Mouse (Mus musculus): ENCODE measurements around the gene Tbc1d7.

The Tbc1d7 gene

DNA sequence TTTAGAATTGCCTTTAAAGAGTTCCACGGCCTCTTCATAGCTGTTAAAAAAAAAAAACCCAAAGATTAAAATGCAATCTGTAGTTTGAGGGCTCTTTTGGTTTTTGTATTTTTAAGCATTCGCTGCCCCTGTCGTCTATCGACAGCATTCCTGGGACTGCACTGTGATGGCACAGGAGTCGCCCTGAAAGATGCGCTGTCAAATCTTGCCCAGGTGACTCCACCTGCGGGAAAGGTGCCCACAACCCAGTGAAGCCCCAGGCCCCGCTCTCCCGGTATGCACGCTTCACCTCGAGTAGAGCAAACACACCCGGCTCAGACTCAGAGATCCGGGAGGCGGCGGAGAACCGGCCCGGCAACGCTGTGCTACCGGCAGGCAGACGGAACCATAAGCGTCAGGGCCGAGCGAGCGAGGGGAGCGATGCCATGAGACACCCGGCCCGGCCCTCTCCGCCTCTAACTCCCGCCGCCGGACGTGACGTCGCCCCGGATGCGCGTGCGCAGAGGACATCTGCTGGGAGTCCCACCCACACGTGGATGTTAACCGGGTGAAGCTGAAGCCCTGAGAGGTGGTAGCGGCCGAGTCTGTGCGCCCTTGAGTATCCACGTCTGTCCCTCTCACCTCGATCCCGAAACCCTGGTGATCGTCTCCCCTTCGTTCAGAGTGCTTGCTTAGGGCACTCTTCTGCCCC, at the start of gene Tbc1d7:
Gene Tbc1d7, minus strand, starts transcription at position 482 of the 691 bp plus-strand sequence.
- peak; percentile 99 for DNase-seq

DNA sequence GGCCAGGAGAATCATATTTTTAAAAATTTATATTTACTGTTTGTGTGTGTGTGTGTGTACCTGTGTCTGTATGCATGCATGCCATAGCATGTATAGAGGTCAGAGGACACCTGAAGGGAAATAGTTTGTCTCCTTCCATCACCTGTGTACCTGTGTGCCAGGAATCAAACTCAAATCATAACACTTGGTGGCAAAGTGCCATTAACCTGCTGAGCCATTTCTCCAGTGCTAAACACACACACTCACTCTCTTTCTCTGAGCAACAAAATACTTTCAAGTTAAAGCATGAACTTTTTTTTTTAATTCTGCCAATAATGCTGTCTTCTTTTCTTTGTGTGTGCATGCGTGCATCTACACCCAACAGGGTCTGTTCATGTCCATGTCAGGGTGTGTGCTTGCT, 49.3 kb upstream of the Tbc1d7 start:
- no peak for DNase-seq

DNA sequence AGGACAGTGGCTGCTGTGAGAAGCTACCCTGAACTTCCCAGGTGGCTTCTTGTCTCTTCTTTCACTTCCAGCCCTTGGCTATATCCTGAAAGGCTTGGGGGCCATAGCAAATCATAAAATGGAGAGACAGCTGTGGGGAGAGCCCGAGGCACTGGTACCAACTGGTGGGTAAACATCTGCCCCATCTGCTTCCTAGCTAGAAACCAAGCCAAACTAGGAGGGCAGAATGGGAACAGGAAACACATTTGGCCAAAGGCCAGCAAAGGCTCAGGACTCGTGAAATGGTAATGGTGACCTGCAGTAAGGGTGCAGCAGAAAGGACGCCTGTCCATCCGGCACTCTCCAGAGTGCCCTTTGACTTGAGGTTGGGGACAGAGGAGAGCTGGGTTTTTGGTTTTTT, 47.5 kb upstream of the Tbc1d7 start:
- peak; percentile 51 for DNase-seq

DNA sequence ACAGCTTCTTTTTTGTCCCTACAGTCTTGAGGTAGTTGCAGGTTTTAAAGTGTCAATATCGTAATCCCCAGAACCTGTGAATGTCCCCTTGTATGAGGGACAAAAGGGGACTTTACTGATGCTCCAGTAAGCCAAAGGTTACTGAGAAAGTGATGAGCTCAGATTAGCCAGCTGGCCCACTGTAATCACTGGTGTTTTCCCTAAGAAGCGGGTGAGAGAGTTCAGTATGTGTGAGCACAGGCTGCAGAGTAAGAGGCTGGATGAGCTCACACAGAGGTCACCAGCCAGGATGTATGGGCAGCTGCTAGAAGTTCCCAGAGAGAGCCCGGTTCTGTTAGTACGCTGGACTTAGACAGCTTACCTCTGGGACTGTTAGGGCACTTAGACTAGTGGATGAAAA, 47.0 kb upstream of the Tbc1d7 start:
- no peak for DNase-seq

DNA sequence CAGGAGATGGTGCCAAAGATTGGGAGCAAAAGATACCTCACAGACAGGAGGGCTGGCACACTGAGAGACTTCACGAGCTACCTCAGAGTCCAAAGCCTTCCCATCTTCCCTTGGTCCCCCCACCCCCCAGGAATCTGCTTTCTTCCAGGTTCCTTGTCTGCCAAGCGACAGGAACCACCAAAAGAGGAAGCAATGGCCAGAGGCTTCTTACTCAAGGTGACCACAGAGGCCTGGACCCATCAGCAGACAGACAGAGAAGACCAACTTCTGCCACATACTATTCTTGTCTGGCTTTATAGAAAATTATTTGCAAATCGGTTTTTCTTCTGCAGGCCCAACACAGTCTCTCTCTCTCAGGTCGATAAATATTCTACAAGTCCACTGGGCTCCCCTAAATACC, 46.4 kb upstream of the Tbc1d7 start:
- no peak for DNase-seq

DNA sequence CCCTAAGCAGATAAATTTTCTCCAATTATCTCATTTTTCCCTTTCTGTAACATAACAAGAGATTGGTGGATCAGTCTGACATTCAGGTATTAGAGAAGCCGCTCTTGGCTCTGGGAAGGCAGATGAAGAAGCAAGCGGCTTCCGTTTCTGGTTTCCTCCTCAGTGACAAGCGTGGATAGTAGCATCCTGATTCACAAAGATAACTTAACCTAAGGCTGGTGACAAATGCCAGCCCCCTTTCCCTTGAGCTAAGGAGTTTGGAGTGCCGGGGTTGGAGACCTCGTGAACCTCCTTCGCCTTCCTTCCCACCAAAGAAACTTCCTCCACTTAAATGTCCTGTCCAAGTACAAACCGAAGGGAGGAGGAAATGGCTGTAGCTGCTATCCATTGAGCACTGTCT, 45.8 kb upstream of the Tbc1d7 start:
- DNase-seq, result no peak

DNA sequence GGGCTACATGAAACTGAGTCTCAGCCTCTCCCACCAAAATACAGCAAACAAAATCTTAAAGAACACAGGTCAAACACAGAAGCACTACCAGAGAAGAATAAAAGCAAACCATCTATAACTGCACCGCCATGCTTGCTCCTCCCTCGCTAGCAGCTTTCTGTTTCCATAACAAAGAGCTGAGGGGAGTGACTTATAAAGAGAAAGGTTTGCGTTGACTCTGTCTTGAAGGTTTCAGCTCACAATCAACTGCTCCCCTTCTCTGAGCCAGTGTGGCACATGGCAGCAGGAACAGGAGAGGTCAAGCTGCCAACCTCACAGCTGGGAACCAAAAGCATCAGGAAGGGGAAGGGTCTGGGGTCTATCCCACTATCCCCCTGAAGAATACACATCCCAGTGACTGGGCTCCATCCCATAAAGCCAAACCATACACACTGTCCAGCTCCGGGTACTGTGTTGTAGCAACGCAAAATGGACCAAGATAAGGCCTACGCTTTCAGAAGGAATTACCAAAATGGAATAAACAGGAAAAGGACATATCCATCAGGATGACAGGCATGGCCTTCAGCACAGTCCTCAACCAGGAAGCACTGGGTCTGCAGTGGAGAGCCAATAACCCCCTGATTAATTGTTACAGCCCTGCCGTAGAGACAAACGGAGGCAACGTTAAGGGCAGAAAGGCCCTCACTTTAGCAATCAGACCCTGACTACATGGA, 44.8 kb upstream of the Tbc1d7 start:
- no peak for DNase-seq

DNA sequence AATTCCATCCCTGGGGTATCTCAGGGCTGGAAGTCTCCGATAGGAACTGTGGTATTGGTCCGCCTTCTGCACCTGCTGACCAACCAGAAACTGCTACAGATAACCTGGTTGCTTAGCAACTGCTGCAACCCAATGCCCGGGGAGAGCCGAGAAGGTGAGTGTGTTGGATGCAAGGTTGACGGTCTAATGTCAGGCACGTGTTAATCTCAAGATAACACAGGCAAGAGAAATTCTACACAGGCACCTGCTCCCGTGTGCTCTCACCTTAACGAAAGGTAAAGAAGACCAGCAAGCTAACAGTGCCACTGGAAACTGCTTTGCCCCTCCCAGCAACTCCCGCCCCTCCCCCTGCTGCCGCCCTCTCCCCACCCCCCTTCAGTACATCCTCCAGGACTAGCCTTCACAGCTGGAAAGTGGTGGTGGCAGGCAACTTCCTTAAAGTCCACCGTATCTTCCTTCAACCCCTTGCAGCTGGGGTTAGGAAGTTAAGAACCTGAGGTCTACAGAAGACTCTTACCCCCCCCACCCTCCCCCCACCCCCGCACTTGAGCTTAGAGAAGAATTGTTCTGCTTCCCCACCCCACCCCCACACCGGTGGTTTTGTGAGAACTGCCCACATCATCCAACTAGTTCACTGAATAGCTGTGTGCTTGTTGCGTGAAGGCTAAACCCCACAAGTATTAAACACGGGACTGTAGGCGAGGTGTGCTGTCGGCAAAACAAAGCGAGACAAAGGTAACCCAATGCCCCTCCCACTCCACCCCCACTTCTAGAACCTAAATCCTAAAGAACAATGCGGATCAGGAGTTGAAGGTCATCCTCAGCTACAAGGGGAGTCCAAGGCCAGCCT, 44.1 kb upstream of the Tbc1d7 start:
- DNase-seq, result no peak

DNA sequence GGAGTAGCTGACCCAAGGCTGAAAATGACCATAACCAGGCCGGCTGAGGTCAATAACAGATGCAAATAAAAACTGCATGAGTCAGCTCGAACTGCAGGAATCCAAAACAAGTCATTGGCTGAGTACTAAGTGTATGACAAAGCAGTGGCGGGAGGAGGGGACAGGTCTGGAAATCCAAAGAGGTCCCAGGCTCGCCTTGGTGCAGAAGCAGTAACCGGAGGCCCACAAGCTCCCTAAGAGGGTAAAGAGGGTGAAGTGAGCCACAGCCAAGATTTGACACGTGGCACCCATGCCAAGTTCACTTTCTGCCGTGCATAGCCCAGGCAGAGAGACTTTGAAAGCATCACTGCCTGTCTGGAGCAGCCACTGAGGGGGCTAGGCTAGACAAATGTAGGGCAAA, 41.0 kb upstream of the Tbc1d7 start:
- no peak for DNase-seq

DNA sequence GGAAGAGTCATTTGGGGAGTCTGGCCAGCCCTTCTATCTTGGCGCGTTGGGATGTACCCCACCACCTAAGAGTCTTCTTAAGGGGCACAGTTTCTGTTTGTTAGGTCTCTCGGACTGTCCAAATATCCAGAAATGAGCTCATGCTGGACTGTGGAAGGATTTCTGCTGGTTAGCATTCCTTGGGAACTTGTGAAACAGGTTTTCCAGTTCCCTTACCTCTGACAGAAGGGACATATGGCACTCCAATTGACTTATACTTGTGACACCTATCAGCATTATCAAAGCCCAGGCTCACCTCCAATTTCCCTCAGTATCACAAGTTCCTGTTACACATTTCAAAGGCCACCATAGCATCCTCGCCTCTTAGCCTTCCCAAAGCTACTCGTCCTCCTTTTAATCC, 39.7 kb upstream of the Tbc1d7 start:
- DNase-seq, result no peak

DNA sequence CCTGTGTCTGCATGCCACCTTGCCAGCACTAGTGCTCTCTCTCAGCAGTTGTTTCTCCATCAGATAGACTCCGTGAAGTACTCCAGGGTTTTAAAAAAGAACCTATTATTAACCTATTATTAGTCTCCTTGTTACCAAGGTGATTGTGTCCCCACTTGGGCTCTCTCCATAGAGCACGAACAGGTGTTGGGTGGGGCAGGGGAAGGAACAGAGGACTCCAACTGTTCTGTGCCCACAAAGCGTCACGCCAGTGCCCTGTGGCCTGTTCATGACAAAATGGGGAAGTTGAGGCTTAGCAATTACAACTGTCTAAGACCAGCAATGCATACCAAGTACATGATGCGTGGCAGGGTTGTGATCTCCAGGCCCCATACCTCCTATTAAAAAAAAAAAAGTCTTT, 38.3 kb upstream of the Tbc1d7 start:
- DNase-seq, result no peak

DNA sequence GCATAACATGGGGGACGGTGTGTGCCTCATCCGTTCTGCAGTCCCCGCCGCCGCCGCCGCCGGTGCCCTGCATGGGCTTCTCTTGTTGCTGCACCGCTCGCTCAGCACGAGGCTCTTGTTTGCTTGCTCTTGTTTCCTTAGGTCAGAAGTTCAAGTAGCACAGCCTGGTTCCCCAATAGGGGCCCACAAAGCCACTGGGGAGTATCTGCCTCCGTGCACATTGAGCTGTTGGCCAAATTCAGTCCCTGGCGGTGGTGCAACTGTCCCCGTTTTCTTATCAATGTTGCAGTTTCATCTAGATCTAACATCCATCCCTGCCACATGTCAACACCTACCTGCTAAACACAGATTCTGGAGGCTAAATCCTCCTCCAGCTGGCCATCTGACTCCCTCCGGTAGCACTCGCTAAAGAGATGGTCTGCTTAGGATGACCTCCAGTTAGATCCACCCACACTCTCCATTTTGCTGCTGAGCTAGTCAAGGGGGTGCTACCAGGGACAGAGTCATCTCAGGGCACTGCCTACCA, 37.7 kb upstream of the Tbc1d7 start:
- DNase-seq, result no peak

DNA sequence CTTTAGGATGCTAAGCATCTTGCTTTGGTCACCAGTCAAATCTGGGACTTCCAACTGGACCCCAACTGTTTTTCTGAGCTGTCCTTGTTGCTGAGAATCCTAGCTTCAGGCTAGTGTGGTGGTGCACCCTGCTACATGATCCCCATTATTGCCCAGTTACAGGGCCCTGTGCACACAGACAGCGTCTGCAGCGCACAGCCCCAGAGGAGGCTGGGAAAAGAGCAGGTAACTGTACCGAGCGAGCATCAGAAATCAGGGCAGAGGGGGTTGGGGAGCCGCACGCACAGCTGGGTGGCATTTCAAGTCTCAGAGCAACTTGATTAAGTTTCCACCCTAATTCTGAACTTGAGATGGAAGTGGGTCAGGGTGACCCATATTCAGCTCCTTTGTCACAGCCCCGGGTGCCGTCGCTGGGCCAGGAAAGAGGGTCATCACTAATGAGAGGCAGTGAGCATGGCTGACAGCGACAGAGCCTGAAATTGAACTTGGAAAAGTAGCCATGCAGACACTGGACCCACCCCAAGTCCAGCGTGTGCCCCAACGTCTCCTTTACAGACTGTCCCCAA, 34.9 kb upstream of the Tbc1d7 start:
- no peak for DNase-seq

DNA sequence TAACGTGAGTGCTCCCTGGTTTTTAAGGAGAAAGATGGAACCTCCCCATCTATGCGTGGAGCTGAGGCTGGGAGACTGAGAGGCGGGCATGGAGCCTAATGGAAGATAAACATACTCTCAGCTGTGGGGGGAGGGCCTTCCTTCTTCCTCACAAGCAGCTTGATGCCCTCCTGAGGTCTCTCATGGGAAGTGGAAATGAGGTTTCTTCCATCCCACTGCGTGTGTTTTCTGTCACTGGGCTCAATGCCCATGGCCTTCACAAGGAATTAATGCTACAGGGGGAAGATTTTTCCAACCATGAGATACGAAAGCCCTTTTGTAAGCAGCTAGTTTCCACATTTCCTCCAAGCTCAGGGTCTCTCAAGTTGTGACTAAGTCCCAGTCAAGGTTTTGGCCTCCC, 32.3 kb upstream of the Tbc1d7 start:
- DNase-seq, result peak; percentile 46

DNA sequence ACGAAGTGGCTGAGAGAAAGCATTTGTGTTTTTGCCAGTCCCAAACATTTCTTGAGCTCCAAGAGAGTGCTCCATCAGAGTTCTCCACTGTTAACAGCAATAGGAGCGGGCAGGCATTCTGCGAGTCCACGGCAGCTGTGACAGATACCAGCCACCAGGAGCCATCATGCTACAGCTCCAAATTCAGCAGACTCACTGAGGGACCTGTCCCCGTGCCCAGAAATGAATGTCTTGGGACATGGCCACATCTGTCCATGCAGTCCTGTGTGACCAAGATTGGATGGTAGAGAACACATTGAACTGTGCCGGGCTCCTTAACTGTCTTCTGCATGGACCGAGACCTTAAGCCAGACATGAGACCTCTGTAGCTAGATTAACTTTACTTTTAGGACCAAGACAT, 31.9 kb upstream of the Tbc1d7 start:
- peak; percentile 54 for DNase-seq

DNA sequence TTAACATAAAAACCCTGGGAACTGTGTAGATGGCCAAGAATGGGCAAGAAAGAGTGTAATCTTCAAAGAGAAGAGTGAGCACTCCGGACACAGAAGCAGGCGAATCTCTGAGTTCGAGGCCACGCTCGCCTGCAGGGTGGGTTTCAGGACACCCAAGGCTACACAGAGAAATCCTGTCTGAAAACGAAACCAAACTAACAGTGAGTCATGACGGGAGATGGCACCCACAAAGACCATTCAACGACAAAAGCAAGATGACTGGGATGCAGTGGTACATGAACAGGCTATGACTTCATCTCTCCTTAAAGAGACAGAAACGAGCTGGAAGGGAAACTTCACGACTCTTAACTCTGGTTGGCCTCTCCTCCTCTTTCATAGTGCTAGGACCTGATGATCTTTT, 31.1 kb upstream of the Tbc1d7 start:
- DNase-seq, result no peak

DNA sequence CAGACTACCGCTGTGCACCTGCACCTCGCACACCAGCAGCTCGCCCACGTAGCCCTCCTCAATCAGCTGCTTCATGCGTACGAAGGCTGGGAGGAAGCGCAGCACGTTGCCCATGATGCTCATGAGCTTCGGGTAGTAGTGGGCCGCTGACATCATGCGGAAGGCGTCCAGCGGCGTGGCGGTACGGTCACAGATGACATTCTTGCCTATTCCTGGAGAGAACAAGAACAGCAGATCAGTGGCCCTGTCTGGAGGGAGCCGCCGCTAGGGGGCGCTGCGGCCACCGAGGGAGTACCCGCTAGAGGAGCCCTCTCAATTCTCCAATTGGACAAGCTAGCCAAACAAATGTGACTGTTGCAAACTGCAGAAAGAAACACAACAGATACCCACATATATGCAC, 29.7 kb upstream of the Tbc1d7 start:
- peak; percentile 51 for DNase-seq

DNA sequence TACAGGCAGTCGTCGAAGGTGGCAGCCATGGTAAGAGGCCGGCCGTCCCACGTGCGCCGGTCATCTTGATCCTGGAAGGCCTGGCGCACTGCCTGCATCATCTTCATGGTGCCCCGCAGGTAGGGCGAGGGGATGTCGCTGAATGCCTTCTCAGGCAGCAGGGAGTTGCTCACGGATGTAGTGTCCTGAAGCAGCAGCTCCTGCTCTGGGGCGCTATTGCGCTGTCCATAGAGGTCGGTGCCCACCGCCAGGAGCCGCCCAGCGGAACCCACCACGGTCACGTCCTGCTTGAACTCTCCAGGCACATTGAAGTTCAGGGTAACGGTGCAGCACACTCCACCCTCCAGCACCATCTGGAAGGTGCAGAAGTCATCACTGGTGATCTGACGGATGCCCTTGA, 29.2 kb upstream of the Tbc1d7 start:
- DNase-seq, result no peak

DNA sequence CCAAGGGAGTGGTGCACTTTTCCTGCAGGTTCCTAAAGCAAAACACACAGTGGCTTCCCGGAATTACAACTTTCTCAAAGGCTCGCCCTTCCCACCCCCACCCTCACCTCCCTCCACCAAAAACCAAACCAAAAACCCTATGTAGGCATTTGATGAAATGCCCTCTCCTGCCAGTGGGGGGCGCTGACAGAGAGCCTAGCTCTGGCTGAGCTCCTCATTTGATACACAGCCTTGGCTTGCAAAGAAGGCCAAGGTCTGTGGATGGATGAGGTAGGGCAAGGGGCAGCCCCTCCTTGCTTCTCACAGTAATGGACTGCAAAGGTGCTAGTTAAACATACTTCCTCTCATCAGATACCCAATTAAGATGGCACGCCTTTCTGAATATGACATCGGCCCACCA, 28.4 kb upstream of the Tbc1d7 start:
- peak; percentile 65 for DNase-seq

DNA sequence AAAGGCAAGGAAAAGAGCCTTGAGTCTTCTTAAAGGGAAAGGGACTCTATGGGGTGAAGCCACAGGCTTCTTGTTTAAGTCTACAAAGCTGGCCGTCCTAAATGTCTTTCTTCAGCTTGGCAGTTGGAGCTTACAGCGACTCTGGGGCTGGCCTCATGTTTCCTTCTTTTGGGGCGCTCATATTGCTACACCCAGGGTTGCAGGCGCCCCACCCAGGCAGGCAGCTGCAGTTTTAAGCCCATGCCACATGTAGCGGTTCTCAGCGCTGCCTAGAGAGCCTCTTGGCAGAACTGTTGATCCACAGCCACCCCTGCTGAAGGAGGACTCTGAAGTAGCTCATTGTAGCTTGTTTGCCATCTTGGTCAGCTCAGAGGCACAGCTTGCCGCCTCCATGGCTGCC, 28.0 kb upstream of the Tbc1d7 start:
- no peak for DNase-seq

DNA sequence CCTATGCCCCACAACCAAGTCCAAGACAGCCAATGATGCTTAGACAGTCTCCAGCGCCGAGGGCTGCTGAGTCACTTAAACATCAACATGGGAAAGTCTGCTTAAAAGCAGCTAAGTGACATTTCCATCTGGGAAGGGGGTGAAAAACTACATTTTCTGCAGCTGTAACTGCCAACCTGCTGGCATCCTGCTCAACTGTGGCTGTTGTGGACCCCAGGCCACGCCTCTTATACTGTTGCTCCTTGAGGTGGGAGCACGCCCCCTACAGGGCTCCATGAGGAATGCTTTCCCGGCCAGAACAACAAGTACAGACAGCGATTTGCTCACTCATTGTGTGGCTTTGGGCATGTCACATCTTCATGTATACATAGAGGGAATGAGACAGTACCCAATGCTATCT, 25.9 kb upstream of the Tbc1d7 start:
- DNase-seq, result no peak

DNA sequence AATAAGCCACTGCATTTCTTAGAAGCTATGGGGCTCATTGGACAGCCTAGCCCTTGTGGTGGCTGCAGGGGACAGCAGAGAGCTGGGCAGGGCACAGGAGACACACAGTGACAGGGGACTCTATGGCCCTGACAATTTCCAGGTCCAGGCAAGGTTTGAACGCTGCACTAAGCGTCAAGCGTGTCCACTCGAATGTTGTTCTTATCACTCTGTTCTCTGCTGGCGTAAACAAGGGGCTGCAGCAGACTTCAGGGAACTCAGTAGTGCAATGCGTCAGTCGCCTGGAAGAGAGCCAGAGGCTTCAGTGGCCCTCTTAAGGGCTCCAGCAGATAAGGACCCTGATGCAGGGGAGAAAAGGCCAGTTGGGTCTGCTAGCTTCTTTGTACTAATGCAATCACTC, 24.7 kb upstream of the Tbc1d7 start:
- peak; percentile 54 for DNase-seq

DNA sequence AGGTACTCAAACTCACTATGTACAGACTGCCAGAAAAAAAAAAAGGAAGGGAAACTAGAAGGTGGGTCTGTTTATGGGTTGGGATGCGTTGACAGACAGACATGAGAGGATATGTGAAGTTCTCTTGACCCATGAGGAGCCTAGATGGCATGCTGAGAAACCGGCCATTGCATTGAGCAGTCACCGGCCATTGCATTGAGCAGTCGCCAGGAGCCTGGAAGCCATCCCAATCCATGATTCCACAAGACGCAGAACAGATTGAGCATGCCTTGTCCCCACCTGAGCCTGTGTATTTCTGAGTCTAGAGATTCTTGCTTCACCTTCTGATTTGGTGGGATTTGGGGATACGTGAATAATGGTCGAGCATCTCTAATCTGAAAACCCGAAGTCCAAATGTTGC, 22.6 kb upstream of the Tbc1d7 start:
- DNase-seq, result no peak

Data from lung, postnatal 14 days (tissue).